Mouse (Mus musculus) lung, adult 2 months (tissue): Measurements from ENCODE around the gene Gm11011.

Source experiments
- CTCF ChIP-seq: fragments of 200-500 bp; IDR thresholded peaks from 2 replicates; pipeline ENCODE4 v1.5.1; 2011; ENCODE audit warnings: mild to moderate bottlenecking, low read length, control low read depth; ENCODE audit not compliant: insufficient read depth
- POLR2A ChIP-seq: fragments of 200-500 bp; IDR thresholded peaks from 2 replicates; pipeline ENCODE4 v1.6.1; 2011; ENCODE audit warnings: low read depth, mild to moderate bottlenecking, control low read depth, low read length, borderline replicate concordance; ENCODE audit errors: extremely low read depth

- TF ChIP-seq POLR2A: no peak
- no peak for TF ChIP-seq CTCF
Measured at GRCm38 (mm10) chr2:169621201-169621710, 33.7 kb upstream of the Gm11011 start.
